ENCODE assay signal across 8 mouse cellular contexts in genomic region chr11:104448499-104448898, GRCm38 (mm10). TPM values are rescaled to one million over a fixed set of nuclear protein-coding genes. Genes with fewer than 3 reads are reported as not detected.
DNase-seq lines count a peak whose midpoint lies in the region; ATAC-seq and TF ChIP-seq lines count a peak whose summit lies in the region.
"Not testable (repeated sequence)": the region's sequence is repeated elsewhere in the genome, so short reads cannot be mapped to it uniquely, and the experiment has no call there.

No protein-coding gene starts in this region.

- ATAC-seq in CD4-positive, CD25-positive, alpha-beta regulatory T cell, adult 4 months, result peak; percentile 58
- ATAC-seq in granulocyte monocyte progenitor cell, adult 5-6 weeks (replicated peaks; ENCODE audit: poor library complexity, severe bottlenecking), result 0 out of 2 replicates have a peak, but pooled peaks have one; percentile 20
- ATAC-seq in lung, embryonic 14.5 days (ENCODE audit: insufficient read depth), result not testable (repeated sequence)

- DNase-seq in 3134 (ENCODE audit: extremely low read depth, insufficient read length, low spot score) (peak; percentile 38), ZHBTc4 (ENCODE audit: low read depth, low spot score) (peak; percentile 43)
- peak; percentile 28 for DNase-seq in kidney, adult 9 months
- DNase-seq in lung, embryonic 14.5 days, result peak; percentile 14
- peak; percentile 59 for DNase-seq in naive thymus-derived CD4-positive, alpha-beta T cell, adult 2 months (ENCODE audit: low read depth)
- peak; percentile 17 for DNase-seq in thymus, postnatal 25 days

- not testable (repeated sequence) for H3K27me3 ChIP-seq in lung, embryonic 14.5 days (ENCODE audit: insufficient read depth, low read length)

- not testable (repeated sequence) for H3K4me3 ChIP-seq in lung, embryonic 14.5 days (ENCODE audit: low read depth, low read length)

- H3K4me1 ChIP-seq in lung, embryonic 14.5 days (ENCODE audit: insufficient read depth), result not testable (repeated sequence)

- 52% methylated on average over 2 of the region's 2 CpGs for WGBS in lung, embryonic 14.5 days

- not testable (repeated sequence) for H3K36me3 ChIP-seq in lung, embryonic 14.5 days (ENCODE audit: insufficient read depth)

- not testable (repeated sequence) for H3K4me2 ChIP-seq in lung, embryonic 14.5 days

- H3K9ac ChIP-seq in lung, embryonic 14.5 days, result not testable (repeated sequence)

- not testable (repeated sequence) for H3K27ac ChIP-seq in lung, embryonic 14.5 days (ENCODE audit: low read depth)

- TF ChIP-seq CTCF in lung, embryonic 14.5 days (IDR thresholded peaks at IDR 0.05; ENCODE audit: low read depth), result 0 out of 2 replicates have a peak, but pooled peaks have one; percentile 35

- not testable (repeated sequence) for H3K9me3 ChIP-seq in lung, embryonic 14.5 days (ENCODE audit: low read depth, low read length)

RNA-seq across cellular contexts. Expression of gene Kansl1, which starts 20.2 kb away (rescaled TPM):
- polyA plus RNA-seq in CD4-positive, CD25-positive, alpha-beta regulatory T cell, adult 4 months (2017; shearing (Covaris generic)), result 10 to 100 TPM; 51.4 to 53.0 TPM
- total RNA-seq in granulocyte monocyte progenitor cell, adult 5-6 weeks (2014; fragmentation: Nextera tagmentation), result 53.8 and 60.4 TPM in 2 replicates
- 32.3 and 40.1 TPM in 2 replicates for total RNA-seq in granulocyte monocyte progenitor cell, adult 5-6 weeks (2017)
- 27.6 and 28.1 TPM in 2 replicates for polyA plus RNA-seq in lung, embryonic 14.5 days (2014; fragmentation: Nextera tagmentation; extraction: Ambion mirVana)
